Mouse (Mus musculus) testis, postnatal 14 days (tissue): ENCODE measurements around the gene Hrh1.

Experiments
- DNase-seq: peaks from one replicate; pipeline ENCODE4 v3.0.0; 2021; ENCODE audit warnings: low spot score

Hrh1 gene

DNA sequence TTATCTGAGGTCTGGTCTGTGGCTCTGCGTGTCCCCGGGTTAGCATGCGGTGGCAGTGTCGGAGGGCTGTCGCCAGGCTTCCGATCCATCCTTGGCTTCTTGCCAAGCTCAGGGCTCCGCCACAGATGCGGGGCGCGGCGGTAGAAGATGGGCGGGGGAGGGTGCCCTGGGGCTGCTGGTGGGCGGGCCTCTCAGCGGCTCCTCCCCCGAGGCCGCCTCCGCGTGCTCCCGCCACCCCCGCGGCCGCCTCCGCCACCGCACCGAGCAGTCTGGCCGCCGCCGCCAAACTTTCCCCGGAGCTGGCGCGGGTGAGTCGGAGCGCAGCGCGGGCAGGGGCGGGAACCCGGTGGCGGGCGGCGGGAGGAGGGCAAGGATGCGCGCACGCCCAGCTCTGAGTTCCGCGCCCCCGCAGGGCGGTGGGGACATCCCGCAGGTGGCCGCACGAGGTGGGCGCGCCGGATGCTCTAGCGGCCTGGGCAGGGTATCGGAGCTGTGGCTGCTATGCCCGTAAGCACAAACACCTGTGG is at the start of gene Hrh1:
Gene Hrh1, plus strand, starts transcription at position 246 of the 527 bp plus-strand sequence.
- DNase-seq: peak; percentile 26

DNA sequence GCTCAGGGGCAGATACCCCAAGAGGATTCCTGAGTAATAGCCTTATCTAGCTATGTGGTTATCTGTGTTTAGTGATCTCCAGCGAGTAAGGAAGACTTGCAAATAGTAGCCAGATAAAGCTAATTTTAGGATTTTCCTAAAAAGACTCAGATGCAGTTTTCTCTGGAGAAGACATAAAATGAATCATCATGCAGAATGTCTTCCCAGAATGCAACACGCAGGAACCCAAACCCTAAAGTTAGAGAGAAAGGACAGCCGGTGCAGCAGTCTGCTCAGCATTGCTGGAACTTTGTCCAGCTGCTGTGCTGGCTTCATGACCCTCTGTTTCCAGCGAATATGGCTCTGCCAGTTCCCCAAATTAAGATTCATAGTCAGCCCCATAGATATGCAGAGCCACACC is 43.1 kb upstream of the Hrh1 start:
- DNase-seq: no peak

DNA sequence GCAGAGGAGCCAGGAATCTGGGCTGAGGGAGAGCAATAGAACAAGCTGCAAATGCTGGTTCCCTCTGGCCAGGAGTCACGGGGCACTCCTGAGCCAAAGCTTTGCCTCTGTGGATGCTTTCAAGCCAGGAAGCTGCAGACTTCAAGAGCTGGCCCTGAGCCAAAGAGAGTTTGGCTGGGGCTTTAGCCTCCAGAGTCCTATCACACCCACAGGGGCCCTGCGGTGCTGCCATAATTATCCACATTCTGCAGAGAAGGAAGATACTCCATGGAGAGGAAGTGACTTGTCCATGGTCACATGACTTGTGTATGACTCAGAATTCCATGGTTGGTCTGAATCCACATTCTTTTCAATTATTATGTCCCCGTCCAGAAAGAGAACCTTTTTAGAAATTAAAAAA is 39.6 kb upstream of the Hrh1 start:
- no peak for DNase-seq

DNA sequence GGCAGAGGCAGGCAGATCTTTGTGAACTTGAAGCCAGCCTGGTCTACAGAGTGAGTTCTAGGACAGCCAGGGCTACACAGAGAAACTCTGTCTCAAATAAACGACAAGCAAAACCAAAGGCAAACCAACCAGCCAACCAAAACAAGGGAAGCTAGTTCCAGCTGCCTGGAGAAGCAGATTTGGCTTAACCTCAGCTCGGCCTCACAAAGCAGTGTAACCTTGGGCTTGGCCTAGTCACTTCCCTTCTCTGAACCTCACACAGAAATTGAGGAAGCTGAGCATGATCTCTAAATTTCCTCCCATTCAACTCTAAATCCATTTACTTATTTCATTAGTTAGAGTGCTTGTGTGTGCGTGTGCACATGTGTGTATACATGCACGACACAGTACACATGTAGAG is 35.4 kb upstream of the Hrh1 start:
- DNase-seq: no peak

DNA sequence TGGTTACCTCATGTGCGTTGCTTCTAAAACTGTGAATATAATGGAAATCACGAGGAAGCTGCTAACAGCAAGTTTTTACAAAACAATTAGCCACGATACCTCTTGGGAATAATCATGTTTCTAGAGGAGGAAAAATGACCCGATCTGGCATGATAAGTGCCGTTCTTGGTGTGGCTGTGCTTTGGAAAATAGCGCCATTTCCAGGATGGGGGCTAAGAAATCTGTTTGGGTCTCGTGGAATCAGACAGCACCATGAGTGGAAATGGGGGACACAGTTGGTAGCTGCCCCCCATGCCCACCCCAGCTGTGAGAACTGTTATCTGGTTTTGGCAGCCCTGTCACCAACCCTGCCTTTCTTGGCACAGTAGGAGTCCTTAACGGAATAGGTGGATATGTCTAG is 34.0 kb upstream of the Hrh1 start:
- DNase-seq: no peak

DNA sequence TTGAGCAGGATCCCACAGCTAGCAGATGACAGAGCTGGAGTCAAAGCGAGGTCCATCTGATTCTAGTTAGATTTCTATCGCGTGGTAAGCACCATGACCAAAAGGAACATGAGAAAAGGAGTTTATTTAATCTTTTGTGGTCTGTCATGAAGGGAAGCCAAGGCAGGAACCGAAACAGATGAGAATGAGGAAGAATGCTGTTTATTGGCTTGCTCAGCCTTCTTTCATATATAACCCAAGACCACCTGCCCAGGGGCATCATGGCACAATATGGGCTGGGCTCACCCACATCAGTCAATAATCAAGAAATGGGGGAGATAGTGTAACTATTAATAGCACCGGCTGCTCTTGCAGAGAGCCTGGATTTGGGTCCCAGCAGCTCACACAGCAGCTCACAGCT is 33.0 kb upstream of the Hrh1 start:
- DNase-seq: no peak

DNA sequence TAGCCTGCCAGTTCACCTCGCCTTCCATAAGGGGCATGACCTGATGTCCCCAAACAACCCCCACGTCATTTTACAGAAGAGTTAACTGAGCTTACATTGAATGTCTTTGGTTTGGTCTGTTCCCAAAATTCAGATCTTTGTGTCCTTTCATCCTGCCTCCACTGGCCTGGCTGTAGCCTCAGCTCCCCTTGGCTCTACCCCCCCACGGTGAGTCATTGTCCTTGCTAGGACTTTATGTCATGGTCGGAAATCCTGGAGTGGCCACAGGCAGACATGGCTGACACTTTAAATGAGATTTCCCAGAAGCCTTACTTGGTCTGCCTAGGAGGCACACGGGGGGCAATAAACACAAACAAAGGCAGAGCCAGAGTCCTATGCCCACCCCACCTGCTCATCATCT is 31.5 kb upstream of the Hrh1 start:
- no peak for DNase-seq

DNA sequence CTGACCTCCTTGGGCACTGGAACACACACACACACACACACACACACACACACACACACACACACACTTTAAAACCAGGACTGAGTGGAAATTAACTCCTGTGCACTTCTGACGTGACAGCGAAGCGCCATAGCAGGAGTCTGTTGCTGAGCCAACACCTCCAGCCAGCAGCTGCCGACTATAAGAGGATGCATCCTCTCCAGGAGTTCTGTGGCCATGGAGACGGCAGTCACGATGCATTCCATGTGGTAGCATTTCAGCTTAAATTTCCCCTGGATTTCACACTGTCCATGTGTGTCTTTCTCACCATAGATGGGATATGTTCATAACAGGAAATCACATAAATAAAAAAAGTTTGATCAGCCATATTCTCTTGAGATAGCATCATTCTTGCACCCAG is 30.1 kb upstream of the Hrh1 start:
- DNase-seq: no peak

DNA sequence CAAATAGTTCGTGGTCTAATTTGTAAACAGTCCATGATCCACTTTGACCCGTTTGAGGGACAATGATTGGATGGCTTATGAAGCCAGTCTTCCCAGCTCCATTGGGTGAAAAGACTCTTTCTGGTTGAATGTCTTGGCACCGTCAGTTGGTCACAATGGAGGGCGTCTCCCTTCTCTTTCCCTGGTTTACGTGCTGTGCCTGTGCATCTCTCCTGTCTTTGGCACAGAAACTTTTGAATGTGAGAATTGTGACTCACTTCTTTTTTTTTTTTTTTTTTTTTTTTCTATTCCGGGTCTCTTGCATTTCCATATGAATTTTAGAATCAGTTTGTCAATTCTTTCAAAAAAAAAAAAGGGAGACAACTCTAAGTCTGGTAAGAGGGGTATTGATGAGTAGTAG is 29.5 kb upstream of the Hrh1 start:
- no peak for DNase-seq

DNA sequence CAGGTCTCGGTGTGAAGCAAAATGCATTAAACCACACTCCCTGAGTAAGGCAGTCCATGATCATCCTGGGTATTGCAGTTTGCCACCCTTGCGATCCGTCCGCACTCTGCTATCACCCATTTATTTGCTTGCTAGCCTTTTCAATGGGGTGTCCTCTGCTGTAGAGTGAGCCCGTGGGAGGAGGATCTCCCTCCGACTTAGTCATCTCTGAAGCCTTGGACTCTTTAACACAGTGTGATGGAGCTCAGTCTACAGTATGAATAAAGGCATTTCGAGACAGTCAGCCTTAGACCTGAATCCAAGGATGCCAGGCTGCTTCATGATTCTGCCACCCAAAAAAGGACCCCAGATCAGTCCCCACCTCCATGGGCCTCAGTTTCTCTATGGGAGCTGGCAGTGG is 25.0 kb upstream of the Hrh1 start:
- no peak for DNase-seq

DNA sequence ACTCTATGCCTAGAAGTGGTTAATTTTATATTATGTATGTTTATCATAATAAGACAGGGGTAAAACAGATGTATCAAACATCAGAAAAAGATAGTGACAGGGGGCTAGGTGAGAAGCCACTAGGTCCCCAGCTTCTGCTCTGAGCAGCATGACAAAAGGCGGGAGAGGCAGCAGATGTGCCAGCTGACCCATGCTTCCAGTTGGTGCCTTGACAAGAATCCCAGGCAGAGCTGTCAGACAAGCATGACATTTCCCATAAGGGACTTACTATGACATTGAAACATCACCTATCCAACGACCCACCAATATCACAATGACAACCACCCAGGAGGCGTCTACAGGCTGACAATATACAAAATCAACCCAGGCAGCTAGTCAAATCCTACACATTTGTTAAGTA is 16.9 kb upstream of the Hrh1 start:
- DNase-seq: no peak

DNA sequence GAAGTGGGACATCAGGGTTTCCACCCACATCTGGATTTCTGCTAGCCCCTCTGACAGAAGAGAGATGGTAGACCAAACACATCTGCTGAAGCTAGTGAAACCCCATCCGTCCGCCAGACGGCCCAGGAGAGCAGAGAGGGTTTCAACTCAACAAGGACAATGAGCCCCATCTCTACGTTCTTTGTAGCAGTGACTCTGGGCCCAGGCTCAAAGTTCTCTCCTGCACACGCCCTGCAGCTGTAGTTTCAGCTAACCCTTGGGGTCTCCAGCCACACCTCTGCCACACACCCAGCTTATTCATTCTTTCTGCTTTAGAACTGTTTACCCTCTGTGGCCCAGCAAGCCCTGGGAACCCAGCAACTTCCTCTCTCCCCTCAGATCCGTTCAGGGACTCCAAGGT is 10.4 kb upstream of the Hrh1 start:
- no peak for DNase-seq

DNA sequence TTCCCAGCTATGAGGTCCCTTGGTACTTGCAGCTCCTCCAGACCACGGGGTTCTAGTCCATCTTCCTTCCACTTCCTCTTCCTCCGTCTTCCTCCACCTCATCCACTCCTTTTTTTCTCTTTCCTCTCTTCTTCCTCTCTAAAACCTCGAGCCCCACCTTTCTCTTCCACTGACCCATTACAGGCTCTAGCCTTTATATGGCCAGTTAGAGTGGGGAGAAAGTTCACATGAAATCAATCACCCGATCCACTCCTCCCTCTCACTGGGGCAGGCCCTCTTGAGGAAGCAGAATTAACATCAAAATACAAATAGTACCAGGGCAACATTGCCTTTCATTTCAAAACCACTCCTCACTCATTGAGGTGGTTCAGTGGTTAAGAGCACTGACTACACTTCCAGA is 9.9 kb upstream of the Hrh1 start:
- no peak for DNase-seq

DNA sequence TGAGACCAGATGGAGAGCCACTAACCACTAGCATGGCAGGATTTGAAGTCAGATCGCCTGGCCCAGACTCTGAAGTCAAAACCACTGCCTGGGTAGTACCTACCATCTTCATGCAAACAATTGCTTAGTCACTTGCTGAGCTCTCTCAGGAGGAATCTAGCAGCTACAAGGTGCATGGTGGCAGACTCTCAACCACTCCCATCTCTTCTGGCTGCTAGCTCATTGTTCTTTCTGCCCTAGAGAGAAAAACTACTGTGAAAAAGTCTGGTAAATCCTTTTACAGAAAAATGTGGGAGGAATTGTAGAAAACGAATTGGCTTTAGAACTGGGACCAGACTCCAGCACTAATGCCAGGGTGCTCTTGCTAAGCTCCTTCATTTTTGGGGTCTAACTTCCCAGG is 7.6 kb upstream of the Hrh1 start:
- no peak for DNase-seq

DNA sequence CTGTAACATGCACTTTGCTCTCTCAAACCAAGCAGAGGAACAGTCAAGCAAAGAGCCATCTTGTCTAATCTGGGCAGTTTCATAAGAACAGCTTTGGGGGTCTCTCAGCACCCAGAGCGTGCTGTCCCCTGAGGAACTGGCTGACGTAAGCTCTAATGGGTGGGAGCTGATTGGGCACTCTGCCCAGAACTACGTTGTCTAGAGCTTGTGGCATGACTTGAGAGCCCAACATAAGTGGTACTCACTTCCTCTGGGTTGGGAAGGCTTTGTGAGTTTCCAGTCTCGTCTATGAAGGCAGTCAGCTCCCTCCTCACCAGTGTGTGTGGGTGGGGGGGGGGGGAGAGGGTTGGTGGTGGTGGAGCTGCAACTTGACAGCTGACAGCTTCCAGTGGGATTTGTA is 2.8 kb upstream of the Hrh1 start:
- no peak for DNase-seq

DNA sequence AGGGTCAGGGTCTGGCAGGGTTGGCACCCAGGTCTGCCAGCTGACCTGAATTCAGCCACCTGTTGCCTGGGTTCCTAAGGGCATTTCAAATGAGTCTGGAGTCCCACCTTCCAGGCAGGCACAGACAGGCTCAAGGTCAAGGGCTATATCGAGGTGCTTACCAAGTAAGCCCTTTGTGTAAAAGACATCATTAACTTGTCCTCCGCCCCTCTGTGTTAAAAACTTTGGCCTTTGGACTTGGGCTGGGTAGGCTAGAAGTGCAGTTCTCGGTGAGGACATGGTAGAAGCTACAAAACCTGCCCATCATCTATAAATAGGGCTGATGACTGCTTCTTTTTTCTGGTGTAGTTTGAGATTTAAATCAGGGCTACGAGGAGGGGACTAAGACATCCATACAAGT is 1.1 kb upstream of the Hrh1 start:
- no peak for DNase-seq

DNA sequence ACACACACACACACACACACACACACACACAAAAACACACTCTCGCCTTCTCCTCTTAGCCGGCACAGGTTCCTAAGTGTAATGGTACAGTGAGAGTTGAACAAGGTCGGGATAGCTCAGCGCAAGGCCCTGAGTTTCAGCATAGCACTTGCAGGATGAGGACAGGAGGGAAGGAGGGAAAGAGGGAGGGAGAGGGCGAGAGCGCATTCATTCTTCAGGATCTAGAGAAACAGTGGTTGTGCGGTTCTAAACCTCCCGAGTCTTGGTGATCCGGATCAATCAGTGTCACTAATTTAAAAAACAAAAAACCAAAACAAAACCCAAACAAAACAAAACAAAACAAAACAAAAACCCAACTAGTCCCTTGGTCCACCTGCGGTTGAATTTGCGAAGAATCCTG is 456 bp upstream of the Hrh1 start:
- no peak for DNase-seq

DNA sequence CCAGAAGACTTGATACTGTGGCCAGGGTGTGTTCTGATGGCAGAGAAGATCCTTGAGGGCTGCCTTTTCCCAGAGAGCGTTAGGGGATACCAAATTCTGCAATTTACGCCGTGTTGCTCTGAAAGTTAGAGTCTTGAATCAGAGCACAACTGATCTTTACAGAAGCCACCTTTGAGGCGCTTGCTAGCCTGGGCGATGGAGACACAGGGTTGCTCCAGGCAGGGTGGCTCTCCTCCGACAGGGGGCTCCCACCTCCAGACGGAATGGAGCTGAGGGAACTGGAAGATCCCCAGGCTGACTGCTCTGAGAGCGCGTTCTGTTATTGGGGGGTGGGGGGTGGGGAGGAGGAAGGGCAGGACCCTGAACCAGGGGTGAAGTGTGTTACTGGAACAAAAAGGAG is 890 bp downstream of the Hrh1 start:
- peak; percentile 21 for DNase-seq

DNA sequence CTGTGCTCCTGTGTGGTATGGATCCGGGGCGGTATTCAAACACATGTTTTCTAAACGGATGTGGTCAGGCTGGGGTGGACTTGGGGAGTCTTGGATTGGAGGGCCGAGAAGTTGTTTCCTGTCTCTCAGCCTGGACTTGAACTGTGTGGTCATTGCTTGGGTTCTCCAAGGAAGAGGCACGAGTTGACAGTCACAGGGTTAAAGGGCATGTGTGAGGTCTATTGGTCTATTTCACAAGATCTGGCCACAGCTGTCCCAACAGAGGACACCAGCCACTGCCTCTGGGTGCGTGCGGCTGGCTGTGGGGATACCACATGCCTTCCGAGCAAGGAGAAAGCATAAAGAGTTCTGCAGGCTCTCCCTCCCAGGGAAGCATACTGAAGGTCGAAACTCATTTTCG is 2.7 kb downstream of the Hrh1 start:
- DNase-seq: no peak

DNA sequence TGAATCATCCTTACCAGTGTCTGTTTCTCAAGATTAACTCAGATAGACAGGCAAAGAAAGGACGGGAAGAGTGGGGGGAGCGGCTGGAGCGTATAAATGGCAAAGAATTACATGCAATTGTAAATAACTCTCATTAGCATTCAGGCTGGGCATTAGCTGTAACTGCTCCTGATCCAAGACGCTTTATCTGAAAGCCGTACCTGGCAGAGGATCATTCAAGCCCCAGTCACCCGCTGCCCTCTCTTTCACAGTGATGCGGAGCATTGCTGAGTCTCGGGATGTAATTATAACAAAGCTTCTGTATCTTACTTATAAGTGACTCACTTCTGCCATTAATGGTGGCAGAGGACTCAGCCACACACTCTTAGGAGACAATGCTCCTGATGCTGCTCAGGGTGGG is 3.1 kb downstream of the Hrh1 start:
- DNase-seq: no peak

DNA sequence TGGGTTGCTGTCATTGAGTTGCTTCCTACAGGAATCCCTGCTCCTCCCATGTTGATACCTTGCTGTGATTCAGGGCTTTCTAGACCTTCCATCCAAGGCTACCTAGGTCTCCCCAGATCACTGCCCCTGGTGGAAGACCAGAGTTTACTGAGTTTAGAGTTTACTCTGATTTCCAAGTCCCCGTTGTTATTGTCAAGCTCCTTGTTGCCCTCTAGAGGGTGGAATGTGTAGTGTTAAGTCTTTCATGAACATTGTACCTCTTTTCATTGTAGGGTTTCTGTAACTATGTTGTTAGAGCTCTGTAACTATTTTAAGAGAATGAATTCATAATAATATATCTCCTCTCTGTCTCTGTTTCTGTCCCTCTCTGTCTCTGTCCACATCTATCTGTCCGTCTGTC is 4.4 kb downstream of the Hrh1 start:
- no peak for DNase-seq

DNA sequence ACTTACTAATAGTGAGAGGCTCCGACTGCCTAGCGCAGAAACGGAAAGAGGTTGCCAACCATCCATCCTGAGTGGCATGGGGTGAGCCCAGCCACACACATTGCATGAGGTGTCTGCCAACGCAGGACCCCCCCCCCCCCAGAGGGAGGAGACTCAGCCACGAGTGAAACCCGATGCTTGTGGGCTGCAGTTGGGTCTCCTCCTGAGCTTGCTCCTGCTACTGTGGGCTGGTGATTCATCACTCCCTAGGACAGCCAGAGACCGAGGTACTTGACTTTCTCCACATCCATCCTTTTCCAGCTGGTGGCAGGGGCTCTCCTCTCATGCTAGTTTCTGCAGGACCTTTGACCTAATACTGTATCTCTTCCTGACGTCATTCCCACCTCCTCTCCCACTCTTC is 5.9 kb downstream of the Hrh1 start:
- DNase-seq: no peak

DNA sequence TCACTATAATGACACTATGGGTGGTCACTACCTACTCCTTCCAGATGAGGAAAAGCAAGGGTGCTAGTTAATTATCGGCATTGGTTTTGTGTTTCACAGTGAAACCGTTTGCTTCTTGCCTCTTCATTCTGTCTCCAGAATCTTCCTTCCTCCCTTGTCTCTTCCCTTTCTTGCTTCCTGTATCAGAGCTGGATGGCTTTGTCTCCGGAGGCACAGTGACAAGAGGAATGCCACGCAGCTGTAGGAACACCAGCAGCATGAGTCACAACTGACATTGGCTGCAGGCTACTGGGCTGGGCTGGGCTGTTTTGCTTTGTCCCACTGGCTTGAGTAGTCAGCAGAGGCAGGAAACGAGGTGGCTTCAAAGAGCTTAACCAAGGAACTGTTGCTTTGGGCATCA is 6.4 kb downstream of the Hrh1 start:
- no peak for DNase-seq

DNA sequence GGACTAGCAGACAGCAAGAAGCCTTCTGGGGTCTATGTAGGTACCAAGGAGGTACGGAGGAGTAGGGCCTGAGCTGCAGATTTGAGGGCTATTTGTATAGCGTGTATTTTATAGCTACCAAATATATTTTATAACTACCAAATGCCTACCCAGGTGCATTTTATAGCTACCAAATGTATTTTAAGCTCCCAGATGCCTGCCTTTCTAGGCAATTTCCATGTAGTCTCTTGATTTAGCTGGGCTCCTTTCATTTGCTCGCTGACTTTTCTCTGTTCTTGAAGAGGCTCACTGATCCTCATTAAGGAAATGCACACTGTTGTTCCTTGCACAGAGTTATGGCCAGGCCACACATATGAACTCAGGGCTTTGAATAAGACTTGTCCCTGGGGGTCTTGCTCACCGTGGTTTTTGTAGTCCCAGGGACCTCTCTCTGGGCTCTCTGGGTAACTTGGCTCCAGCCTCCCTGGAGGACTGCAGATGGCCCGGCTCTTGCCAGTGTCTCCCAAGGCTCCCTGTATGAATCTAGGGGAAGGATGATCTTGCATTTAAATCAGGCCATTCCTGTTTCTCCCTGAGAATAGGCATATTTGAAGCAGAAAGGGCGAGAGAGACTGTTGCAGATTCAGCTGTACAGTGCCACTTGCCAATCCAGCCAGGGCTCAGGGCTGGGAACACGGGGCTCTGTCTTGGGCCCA is 7.2 kb downstream of the Hrh1 start:
- no peak for DNase-seq

DNA sequence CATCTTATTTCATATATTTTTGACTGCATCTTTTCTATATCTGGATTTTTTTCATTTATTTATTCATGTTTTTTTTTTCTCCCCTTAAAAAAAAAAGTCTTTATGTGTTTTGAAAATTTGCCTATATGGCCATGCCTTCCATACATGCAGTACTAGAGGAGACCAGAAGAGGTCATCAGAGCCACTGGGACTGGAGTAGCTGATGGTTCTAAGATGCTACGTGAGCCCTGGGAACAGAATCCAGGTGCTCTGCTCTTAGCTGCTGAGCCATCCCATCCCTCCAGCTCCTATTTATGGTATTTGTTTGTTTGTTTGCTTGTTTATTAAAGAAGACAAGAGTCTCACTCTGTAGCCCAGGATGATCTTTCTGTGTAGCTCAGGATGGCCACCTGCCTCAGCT is 8.9 kb downstream of the Hrh1 start:
- no peak for DNase-seq
